Mouse (Mus musculus) T-helper 2 cell (primary cell): Measurements from ENCODE around the gene Ldhb.
"Not testable (repeated sequence)": the region's sequence is repeated elsewhere in the genome, so short reads cannot be mapped to it uniquely, and the experiment has no call there.

ENCODE experiments used
- in situ Hi-C: fragments of 300-600 bp; cut with MboI, MseI; formaldehyde crosslinking; loops from one replicate; pipeline ENCODE4 v1.15.1; 2025; ENCODE audit warnings: high pct_unique_total_duplicates

The Ldhb gene

DNA sequence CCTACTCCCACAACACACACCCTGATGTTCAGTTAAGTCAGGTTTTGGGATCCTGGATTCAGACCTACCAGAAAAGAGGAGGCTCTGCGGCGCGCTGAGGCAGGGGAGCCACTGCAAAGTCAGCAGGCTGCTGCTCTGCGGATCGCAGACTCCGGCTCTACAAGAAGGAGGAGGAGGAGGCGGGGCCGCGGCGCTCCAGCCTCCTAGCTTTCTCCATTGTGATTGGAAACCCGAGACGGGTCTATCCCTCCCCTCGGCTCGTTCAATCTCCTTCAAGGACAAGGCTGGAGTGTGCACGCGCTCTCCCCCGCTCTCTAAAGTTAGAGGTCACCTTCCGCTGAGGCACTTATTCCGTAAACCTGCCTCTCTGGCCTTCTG, at the start of gene Ldhb:
Gene Ldhb, minus strand, starts transcription at position 173 of the 378 bp plus-strand sequence.
- in situ Hi-C loops = no loop called here

- in situ Hi-C loops = no loop called here
These were observed 48.2 kb upstream of the Ldhb start for GRCm38 (mm10) chr6:142555988-142556387.

- in situ Hi-C loops = no loop called here
These were observed 43.7 kb upstream of the Ldhb start for GRCm38 (mm10) chr6:142551482-142551881.

DNA sequence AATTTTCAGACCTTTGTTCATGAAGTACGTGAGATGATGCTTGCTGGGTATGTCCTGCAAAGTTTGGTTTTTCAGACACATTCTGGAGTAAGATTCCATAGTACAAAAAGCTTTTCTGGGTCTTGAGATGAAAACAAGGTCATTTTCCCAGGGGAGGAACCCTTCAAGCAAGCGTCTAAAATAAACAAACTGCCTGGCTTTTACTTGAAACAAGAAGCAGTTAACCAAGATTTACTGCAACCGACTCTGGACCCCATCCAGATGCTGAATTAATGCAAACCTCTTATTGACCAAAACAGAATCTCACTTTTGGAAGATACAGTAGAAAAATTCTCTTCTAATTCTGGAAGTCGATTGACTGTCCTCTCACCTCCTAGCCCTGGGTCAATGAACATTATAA, 43.1 kb upstream of the Ldhb start:
- in situ Hi-C loops = no loop called here

DNA sequence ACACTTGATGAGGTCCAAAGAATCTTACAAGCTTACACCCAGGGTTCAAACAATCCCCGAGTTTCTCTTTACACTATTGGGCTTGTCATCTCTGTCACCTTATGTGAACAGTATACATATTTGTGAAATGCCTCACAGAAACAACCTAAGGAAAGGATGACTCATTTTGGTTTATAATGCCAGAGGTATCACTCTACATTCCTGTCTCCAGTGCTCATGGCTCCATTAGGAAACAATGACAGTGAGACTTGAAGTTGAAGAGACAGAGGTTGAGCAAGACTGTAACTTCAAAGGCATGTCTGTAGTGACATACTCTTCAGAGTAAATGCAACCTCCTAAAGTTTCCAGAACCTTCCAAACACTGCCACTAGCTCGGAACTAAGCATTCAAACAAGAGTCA, 40.6 kb upstream of the Ldhb start:
- in situ Hi-C loops = no loop called here

DNA sequence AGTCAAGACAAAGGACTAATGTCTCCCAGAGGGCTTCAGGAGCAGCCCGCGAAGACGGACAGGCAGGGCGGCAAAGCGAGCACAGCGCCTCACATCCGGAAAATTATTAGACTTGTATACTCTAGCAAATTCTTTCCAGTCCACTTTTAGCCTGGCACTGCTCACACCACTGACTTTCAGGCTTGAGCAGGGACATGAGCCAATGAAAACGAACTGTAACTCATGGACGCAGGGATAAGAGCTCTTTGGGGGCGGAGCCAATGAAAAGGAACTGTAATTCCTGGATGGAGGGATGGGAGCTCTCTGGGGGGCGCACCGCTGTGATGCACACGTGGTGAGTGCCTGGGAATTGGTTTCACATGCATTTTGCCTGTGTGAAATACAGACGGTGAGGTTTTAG, 37.4 kb upstream of the Ldhb start:
- in situ Hi-C loops = no loop called here

DNA sequence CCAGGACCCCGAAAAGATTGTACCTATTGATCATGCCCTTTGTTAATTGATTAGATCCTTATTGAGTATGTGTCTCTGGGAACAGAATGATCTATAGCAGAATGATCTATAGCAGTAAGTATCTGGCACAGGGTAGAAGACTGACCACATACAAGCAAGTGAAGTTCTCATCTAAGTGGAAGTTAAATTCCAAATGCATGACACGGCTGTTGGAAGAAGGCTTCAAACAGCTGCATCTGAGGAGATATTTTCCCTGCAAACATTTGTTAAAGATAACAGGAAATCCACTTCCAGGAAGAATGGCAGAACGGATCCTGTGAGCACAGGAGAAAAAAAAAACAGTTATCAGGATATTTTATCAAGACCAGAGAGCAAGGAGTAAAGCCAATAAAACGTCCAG, 35.9 kb upstream of the Ldhb start:
- in situ Hi-C loops = no loop called here

DNA sequence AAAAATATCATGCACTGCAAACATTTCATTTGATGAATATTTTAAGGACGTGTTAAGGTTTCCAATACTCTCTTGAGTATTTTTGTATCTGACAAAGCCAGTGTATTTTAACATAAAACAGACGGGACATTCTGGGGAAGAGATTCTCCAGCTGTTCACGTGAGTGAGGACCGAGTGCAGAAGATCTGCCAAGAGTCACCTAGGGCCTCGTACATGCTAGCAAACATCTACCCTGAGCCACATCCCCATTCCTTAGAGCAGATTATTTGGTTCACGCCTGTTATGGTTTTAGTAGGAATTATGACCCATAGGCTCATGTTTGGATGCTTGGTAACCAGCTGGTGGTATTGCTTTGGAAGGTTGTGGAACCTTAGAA, 35.0 kb upstream of the Ldhb start:
- in situ Hi-C loops = no loop called here

- in situ Hi-C loops = no loop called here
These were observed 34.5 kb upstream of the Ldhb start for GRCm38 (mm10) chr6:142542082-142542799.

DNA sequence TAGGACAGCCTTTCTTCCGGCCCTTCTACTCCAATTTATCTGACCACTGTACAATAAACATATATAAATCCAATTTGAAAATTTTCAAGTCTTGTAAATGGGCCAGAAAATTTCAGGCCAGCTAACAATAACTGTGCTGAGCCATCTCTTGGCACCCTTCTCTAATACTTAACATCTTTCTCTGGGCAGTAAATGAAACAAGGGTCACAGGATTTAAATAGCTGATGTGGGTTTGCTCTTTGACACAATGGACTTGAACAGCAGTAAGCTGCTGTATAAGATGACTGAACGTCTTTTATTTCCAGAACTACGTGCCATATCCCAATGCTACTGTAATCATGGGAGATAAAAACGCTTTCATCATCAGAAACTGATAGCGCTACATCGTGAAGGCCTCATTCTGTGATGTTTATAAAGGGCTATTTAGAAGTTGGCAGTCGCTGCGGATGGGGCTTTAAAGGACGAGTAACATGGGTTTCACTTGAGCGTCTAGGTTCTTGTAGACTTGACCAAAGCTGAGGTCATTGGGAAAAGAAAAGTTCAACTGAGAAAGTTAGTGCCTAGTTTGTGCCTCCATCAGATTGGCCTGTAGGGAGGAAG, 32.9 kb upstream of the Ldhb start:
- in situ Hi-C loops = no loop called here

- in situ Hi-C loops = no loop called here
These were observed 32.4 kb upstream of the Ldhb start for GRCm38 (mm10) chr6:142540131-142540530.

GRCm38 (mm10) chr6:142538503-142538902, 30.7 kb upstream of the Ldhb start:
- in situ Hi-C loops = no loop called here

- in situ Hi-C loops = no loop called here
These were observed 25.7 kb upstream of the Ldhb start for GRCm38 (mm10) chr6:142533412-142533811.

DNA sequence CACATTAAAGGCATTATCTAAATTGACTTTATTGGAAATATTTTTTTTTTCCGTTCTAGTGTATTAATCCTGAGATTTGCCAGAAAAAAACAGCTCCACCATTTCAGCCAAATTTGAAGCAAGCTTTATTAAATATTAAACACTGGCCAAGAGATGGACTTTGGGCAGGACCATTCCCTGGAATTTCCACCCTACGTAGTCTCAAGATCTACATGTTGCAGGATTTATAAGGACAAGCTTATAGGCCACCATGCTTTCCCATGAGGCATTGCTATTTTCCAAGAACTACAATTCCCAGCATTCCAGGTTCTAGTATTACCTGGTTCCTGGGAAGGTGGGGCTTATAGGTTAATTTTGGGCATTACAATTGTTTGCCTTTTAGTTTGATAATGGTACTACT, 24.9 kb upstream of the Ldhb start:
- in situ Hi-C loops = no loop called here

DNA sequence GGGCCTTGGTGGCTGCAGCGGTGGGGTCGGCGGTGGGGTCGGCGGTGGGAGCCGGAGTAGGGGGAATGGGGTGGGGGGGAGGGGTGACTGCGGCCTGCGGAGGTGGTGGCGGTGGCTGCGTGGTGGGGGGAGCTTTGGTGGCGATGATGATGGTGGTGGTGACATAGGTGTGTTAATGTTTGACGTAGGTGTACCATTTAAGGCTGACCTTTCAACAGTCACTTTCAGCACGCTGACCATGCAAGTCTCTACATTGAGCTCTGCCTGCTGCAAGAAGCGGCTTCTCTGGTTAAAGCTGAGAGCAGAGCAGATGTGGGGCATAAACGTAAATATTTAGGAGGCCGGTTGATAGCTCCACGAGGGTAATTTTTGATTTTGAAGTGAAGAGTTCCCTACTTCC, 24.4 kb upstream of the Ldhb start:
- in situ Hi-C loops = no loop called here

DNA sequence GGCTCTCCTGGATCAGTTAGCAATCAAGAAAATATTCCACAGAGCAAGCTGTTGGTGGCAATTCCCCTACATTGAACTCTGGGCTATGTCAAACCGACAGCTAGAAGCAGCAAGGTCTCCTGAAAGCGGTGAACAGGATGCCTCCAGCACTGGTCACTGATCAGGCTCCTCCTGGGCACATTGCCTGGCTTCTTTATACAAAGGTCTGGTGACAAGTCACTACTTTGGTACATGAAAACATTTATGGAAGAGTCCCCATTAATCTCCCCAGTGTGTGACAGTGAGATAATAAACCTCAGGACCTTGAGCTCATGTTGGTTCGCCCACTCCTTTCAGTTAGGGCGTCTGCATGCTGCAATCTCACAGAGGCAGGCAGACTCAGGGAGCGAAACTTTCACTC, 22.6 kb upstream of the Ldhb start:
- in situ Hi-C loops = no loop called here

- in situ Hi-C loops = no loop called here
These were observed 21.9 kb upstream of the Ldhb start for GRCm38 (mm10) chr6:142529680-142530079.

GRCm38 (mm10) chr6:142527931-142528562, 20.3 kb upstream of the Ldhb start:
- in situ Hi-C loops = no loop called here

DNA sequence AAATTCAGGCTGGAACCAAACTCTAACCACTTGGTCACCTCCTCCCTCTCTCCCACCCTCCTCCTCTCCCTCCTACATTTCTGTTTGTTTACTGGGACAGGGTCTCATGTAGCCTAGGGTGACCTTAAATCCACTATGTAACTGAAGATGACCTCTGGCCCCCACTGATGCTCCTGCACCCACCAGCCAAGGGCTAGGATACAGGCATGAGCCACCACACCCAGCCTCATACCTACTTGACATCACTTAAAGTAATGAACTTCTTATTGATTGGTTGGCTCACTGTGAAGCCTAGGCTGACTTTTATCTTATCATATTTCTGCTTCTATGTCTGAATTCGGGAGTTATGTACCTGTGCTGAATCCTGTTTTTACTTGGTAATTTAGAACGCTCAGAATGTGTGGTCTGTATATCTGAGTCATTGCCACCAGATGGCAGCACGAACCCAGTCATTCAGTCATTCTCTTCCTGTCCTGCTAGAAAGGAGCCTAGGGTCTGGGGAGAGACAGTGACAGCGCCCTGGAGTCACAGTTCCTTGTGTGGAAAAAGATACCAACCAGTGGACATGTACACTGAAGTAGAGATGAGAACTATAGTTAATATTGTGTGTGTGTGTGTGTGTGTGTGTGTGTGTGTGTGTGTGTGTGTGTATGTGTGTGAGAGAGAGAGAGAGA, 17.0 kb upstream of the Ldhb start:
- in situ Hi-C loops = loop anchor here (5.0 kb wide), 2 partner anchors 133 to 213 kb away; no protein-coding TSS in a partner anchor

- in situ Hi-C loops = loop anchor here (5.0 kb wide), 2 partner anchors 136 to 216 kb away; no protein-coding TSS in a partner anchor
These were observed 13.9 kb upstream of the Ldhb start for GRCm38 (mm10) chr6:142521591-142522110.

DNA sequence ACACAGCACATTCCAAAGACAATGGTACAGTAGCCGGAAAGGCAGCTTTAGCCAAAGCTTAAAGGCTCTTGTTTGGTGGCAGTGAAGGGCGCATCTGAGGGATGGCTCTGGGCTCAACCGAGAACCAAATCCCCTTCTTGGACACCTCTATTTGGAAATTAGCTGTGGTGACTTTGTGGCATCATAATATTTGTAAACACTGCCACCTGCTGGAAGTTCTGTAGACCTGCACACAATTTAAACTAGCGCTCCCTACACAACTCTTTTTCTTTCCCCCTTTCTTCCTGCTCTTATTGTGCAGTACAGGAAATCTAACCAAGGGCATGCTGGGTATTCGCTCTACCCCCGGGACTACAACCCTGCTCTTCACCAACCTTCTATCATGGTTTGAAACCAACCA, 11.4 kb upstream of the Ldhb start:
- in situ Hi-C loops = no loop called here

- in situ Hi-C loops = not testable (repeated sequence)
These were observed 7.6 kb upstream of the Ldhb start for GRCm38 (mm10) chr6:142515379-142515778.
